Mouse (Mus musculus): ENCODE data around the gene Pom121. TPM values are rescaled to one million over a fixed set of nuclear protein-coding genes. Genes with fewer than 3 reads are reported as not detected.

The Pom121 gene
- 133 and 170 TPM in 2 replicates for polyA plus RNA-seq (2012)

DNA sequence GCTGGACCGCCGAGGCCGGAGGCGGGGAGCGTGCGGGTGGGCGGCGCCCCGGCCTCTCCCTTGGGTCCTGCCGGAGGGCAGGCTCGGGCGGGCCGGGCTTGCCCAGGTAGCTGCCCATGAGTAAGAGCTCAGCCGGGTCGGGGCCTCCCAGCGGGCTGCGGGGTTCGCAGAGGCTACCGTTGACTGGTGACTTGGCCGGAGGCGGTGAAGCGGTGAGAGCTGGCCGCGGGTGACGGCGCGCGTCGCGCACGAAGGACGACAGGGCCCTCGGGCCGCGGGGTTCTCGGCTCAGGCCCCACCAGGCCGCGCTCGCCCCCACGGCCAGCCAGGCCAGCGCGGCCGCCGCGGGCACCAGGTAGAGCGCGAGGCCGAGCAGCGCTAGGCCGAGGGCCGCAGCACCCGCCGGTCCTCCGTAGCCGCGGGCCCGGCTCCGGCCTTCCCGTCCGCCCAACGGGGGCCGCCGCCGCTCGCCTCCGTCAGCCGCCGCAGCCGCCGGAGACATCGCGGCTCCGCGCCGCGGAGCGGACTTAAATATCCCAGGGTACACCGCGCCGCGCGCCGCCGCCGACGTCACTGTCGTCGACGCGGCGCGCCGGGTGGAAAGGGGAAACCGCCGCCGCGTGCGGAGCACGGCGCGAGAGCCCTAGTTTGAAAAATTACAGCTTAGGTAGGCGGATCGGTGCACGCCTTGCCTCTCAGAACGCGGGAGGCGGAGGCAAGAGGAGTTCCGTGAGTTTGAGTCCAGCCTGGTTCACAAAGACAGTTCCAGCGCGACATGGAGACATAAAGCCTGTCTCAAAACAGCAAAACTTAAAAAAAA lies at the start of gene Pom121:
Gene Pom121, minus strand, starts transcription at position 543 of the 820 bp plus-strand sequence.
- TF ChIP-seq GATA1 (IDR thresholded peaks at IDR 0.05; ENCODE audit: low read length) = no peak

DNA sequence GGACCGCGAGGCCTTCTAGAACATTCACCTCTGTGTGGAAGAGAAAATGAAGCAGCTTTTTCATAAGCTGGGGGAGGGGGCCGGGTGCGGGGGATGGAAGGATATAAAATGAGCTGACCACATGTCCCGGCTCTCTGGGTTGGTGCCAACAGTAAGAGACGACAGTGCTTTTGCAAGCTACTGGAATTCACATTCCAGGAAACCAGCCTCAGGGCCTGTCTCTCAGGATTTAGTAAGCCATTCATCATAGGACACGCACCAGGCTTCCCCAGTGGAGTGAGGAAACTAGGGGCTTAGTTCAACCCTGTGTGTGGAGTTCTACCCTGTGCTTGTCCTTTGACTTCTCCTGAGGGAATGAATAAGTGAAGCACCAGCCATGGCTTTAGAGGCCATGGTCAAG lies 48.1 kb upstream of the Pom121 start:
- TF ChIP-seq GATA1 (IDR thresholded peaks at IDR 0.05; ENCODE audit: low read length) = no peak

DNA sequence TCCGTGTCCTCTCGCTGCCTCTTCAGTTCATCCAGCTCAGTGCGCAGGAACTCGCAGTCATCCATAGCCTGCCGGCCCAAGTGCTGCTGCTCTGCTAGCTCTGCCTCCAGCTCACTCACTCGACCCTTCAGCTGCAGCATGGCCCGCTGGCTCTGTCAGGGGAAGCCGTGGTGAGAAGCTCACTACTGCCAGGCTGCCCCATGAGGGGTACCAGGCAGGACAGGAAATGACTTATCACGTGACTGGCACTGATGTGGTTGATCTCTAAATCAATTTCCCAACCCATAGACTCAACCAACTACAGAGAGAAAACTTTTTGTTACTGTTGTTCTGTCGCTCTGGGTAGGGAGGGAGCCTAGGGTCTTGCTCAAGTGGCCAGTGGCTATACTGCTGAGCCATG lies 40.7 kb upstream of the Pom121 start:
- TF ChIP-seq GATA1 (IDR thresholded peaks at IDR 0.05; ENCODE audit: low read length) = no peak

GRCm38 (mm10) chr5:135433861-135434260 lies 39.5 kb upstream of the Pom121 start:
- TF ChIP-seq GATA1 (IDR thresholded peaks at IDR 0.05; ENCODE audit: low read length) = no peak

DNA sequence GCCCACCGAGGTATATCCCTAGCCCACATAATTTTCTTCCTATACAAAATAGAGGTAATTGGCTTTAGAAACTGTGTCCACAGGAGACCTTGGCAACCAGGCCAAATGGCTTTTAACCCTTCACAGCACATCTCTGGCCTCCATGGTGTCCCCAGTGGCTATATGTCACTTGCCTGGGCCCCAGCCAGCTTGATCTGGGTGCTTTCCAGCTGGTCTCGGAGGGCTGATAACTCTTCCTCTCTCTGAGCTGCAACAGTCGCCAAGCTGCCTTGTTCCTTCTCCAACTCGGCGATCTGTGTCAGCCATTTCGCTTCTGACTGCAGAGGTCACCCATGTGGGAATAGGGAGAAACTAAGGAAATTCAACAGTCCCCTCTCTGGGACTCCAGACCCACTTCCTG lies 36.8 kb upstream of the Pom121 start:
- no peak for TF ChIP-seq GATA1 (IDR thresholded peaks at IDR 0.05; ENCODE audit: low read length)

- no peak for TF ChIP-seq GATA1 (IDR thresholded peaks at IDR 0.05; ENCODE audit: low read length)
Measured at GRCm38 (mm10) chr5:135428786-135429185, 34.4 kb upstream of the Pom121 start.

DNA sequence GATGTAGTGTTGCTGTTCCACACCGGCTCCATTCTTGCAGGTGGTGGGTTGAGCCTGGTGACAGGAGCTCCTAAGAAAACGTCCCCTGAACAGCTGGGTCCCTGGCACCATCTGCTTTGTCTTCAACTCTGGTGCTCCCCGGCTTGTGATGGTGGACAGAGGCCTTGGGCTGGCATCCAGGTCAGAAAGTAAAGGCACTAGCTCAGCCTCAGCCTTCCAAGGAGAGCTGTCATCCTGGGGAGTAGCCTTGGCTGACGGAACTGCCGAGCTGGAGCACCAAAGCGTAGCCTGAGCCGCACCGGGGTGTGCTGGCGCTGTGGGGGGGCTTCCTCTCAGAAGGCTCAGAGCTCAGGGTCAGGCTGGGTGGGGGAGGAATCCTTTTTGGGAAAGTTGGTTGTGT lies 15.9 kb upstream of the Pom121 start:
- TF ChIP-seq GATA1 (IDR thresholded peaks at IDR 0.05; ENCODE audit: low read length) = no peak

GRCm38 (mm10) chr5:135408114-135408513 lies 13.8 kb upstream of the Pom121 start:
- no peak for TF ChIP-seq GATA1 (IDR thresholded peaks at IDR 0.05; ENCODE audit: low read length)

DNA sequence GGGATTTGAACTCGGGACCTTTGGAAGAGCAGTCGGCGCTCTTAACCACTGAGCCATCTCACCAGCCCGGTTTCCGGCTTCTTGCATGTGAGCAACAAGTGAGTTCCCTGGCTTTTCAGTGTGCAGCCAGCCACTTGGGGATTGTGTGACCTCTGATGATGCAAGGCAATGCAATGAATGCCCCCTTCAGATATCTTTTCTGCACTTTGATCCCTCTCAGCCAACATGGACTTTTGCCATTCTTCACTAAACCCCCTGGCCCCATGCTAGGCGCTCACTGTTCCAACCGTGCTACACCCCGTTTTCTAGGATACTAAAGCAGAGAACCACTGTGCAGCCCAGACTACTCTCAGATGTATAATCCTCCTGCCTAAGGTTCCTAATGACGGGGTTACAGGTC lies 11.1 kb upstream of the Pom121 start:
- TF ChIP-seq GATA1 (IDR thresholded peaks at IDR 0.05; ENCODE audit: low read length) = no peak

- no peak for TF ChIP-seq GATA1 (IDR thresholded peaks at IDR 0.05; ENCODE audit: low read length)
Measured at GRCm38 (mm10) chr5:135404623-135405022, 10.3 kb upstream of the Pom121 start.

- TF ChIP-seq GATA1 (IDR thresholded peaks at IDR 0.05; ENCODE audit: low read length) = no peak
Measured at GRCm38 (mm10) chr5:135400244-135400643, 5.9 kb upstream of the Pom121 start.

- no peak for TF ChIP-seq GATA1 (IDR thresholded peaks at IDR 0.05; ENCODE audit: low read length)
Measured at GRCm38 (mm10) chr5:135399382-135399781, 5.0 kb upstream of the Pom121 start.

- no peak for TF ChIP-seq GATA1 (IDR thresholded peaks at IDR 0.05; ENCODE audit: low read length)
Measured at GRCm38 (mm10) chr5:135395826-135396225, 1.5 kb upstream of the Pom121 start.

DNA sequence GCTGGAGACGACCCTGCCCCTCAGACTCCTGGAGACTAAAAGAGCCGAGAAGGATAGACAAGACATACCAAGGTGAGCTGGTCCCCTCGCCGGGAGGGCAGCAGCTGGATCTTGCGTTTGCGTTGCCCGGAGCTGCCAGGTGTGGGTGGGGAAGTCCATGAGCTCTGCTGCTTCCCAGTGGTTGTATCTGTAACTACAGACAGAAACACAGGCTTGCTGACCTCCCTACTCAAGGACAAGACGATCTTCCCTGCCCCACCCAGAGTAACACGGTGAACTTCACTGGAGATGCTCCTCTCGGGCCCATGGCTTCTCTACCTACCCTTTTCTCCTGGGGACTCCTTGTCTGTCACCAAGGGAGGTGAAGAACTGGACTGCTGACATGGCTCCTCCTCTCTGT lies 10.6 kb downstream of the Pom121 start:
- no peak for TF ChIP-seq GATA1 (IDR thresholded peaks at IDR 0.05; ENCODE audit: low read length)

- TF ChIP-seq GATA1 (IDR thresholded peaks at IDR 0.05; ENCODE audit: low read length) = no peak
Measured at GRCm38 (mm10) chr5:135382746-135383145, 11.6 kb downstream of the Pom121 start.

DNA sequence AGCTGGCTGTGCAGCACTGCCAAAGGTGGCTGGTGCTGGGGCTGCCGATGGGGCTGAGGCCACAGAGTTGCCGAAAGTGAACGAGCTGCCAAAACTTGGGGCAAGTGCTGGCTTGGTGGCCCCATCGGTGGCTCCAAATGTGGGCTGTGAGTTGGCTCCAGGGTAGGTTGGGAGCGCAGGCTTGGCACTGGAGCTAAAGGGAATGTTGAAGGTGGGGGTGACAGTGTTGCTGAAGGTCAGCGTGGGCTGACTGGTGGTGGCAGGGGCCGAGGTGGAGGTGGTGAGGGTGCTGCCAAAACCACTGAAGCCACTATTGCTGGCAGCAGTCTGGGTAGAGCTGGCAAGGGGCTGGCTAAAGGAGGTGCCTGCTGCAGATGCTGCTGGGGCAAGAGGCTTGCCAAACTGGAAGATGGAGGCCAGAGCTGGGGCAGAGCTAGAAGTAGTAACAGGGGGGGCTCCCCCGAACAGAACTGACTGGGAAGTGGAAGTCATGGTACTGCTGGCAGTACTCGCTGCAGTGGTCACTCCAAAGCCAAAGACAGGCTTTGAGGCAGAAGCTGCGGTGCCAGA lies 12.9 kb downstream of the Pom121 start:
- no peak for TF ChIP-seq GATA1 (IDR thresholded peaks at IDR 0.05; ENCODE audit: low read length)

DNA sequence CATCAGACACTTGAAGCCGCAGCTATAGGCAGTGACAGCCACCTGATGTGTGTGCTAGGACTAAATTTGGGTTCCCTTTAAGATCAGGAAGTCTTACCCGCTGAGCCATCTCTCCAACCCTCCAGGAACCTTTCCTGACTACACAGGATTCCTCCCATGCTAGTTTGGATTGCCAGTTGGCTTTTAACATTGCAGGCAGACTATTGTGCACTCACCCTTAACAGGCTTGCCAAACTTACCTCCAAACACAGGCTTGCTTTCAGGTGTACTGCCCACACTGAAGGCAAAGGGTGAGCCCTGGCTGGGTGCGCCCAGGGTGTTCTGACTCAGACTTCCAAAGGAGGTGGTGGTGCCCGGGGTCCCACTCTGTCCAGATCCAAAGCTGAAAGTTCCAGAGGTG lies 13.7 kb downstream of the Pom121 start:
- no peak for TF ChIP-seq GATA1 (IDR thresholded peaks at IDR 0.05; ENCODE audit: low read length)
